24 mouse cellular contexts compared by ENCODE assay signal in the genomic region with DNA sequence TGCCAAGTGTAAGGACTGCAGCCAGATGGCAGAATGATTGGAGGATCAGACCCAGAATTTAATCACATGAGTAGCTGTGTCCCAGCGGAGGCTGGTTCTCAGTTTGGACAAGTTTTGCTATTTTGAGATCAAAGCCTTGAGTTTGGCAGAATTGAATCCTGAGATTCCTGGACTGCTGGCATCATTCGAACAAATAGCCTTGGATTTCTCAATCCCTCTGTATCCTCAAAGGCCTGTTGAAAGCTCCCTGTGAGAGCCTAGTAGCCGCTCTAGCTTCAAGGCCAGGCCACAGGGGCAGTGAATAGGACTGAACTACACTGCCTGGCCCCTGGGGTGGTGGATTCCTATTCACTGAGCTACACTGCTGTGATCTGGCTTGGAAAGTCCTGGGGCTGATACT. TPM values are rescaled to one million over a fixed set of nuclear protein-coding genes. Genes with fewer than 3 reads are reported as not detected.
DNase-seq lines count a peak whose midpoint lies in the region; TF ChIP-seq lines count a peak whose summit lies in the region.
"Had no signal": no experiment of that assay in that cellular context is flagged by ENCODE, and none has a peak within 500 bp of the region (broad histone marks: within the 10 kb centered on the region; RNA-seq: fewer than 3 reads in every experiment).

No protein-coding gene starts in this region.

- H3K4me3 ChIP-seq in heart, embryonic 10.5 days: no peak overlapping the region
- H3K4me3 ChIP-seq: embryonic facial prominence, embryonic 12.5 days; erythroblast, embryonic 14.5 days; heart, embryonic 15.5 days; limb, embryonic 12.5 days; midbrain, embryonic 13.5 days; myocyte; neural tube, embryonic 15.5 days had no signal

- no peaks in the 10 kb centered on the region for H3K36me3 ChIP-seq in heart, embryonic 10.5 days
- H3K36me3 ChIP-seq: embryonic facial prominence, embryonic 12.5 days; heart, embryonic 15.5 days; limb, embryonic 12.5 days; midbrain, embryonic 13.5 days; neural tube, embryonic 15.5 days had no signal

- H3K9me3 ChIP-seq in heart, embryonic 10.5 days: no peaks in the 10 kb centered on the region
- H3K9me3 ChIP-seq: embryonic facial prominence, embryonic 12.5 days; heart, embryonic 15.5 days; limb, embryonic 12.5 days; midbrain, embryonic 13.5 days; neural tube, embryonic 15.5 days had no signal

- no peaks in the 10 kb centered on the region for H3K4me1 ChIP-seq in heart, embryonic 10.5 days
- H3K4me1 ChIP-seq: embryonic facial prominence, embryonic 12.5 days; heart, embryonic 15.5 days; limb, embryonic 12.5 days; midbrain, embryonic 13.5 days; neural tube, embryonic 15.5 days had no signal

- TF ChIP-seq CTCF in brain, embryonic 14.5 days (IDR thresholded peaks at IDR 0.05; ENCODE audit: borderline replicate concordance, extremely low read depth, insufficient read depth, insufficient read length): no peak

- WGBS in heart, embryonic 10.5 days: 78% methylated on average over 3 of the region's 3 CpGs

- DNase-seq in heart, embryonic 10.5 days (ENCODE audit: low spot score): peak; percentile 69
- no peak for DNase-seq in heart, postnatal 25 days (ENCODE audit: low spot score)
- DNase-seq in ovary, postnatal 36 days (ENCODE audit: low spot score): peak; percentile 10
- DNase-seq in ovary, postnatal 10 days (ENCODE audit: low spot score): no peak
- DNase-seq in adrenal gland, adult 2 months: peak; percentile 83
- DNase-seq in brain, embryonic 14.5 days (ENCODE audit: low read depth): peak; percentile 35
- DNase-seq in neural tube, embryonic 10.5 days (ENCODE audit: extremely low spot score, low spot score): no peak
- DNase-seq: cerebellum, adult 11 months; kidney, adult 8-10 months; kidney, postnatal 14 days; spleen, adult 18-20 months; thymus, postnatal 25 days had no signal

- H3K27ac ChIP-seq in heart, embryonic 10.5 days: no peak overlapping the region
- H3K27ac ChIP-seq: embryonic facial prominence, embryonic 12.5 days; heart, embryonic 15.5 days; limb, embryonic 12.5 days; liver, embryonic 14.5 days; midbrain, embryonic 13.5 days; neural tube, embryonic 15.5 days had no signal

- TF ChIP-seq POLR2A in brain, embryonic 14.5 days (IDR thresholded peaks at IDR 0.05; ENCODE audit: borderline replicate concordance, extremely low read depth, insufficient read depth, insufficient read length, poor library complexity, severe bottlenecking): no peak

- intact Hi-C loops in heart, postnatal 25 days (cut with DNase I): no loop called here

- no peaks in the 10 kb centered on the region for H3K27me3 ChIP-seq in heart, embryonic 10.5 days (ENCODE audit: insufficient read depth, poor library complexity, severe bottlenecking)
- H3K27me3 ChIP-seq: embryonic facial prominence, embryonic 12.5 days; heart, embryonic 15.5 days; limb, embryonic 12.5 days; midbrain, embryonic 13.5 days; neural tube, embryonic 15.5 days had no signal

RNA-seq across cellular contexts. Expression of gene Cnih3, which starts 44.4 kb away (rescaled TPM):
- polyA plus RNA-seq in heart, embryonic 10.5 days (2016; fragmentation: Nextera tagmentation; extraction: Ambion mirVana): 0.14 and 0.23 TPM in 2 replicates
- not detected for total RNA-seq in heart, postnatal 25 days (2021)
- not detected for total RNA-seq in adrenal gland, adult 2 months (2021)
- polyA plus RNA-seq in adrenal gland, adult 2 months (2012; rRNA removed): 0.03 TPM in 1 of 2 replicates, not detected in the other
- polyA plus RNA-seq in brain, embryonic 14.5 days (2012; rRNA removed): 6.7 and 10.5 TPM in 2 replicates
- total RNA-seq: gastrocnemius, adult 8-10 months; heart, adult 18-20 months; hematopoietic stem cell, adult 5-6 weeks; megakaryocyte progenitor cell, adult 5-6 weeks had no signal
- polyA plus RNA-seq: erythroblast, embryonic 14.5 days had no signal

Comparison
In these comparisons a context has a peak if more than half of its experiments do, and no peak if none do; other contexts are left out.
1. DNase-seq: peak in heart, embryonic 10.5 days (single experiment), ovary, postnatal 36 days (single experiment), adrenal gland, adult 2 months (single experiment) and brain, embryonic 14.5 days (single experiment); none in heart, postnatal 25 days (single experiment), ovary, postnatal 10 days (single experiment) and neural tube, embryonic 10.5 days (single experiment).